Mouse (Mus musculus): Measurements from ENCODE around the gene Rreb1.

Rreb1 gene

DNA sequence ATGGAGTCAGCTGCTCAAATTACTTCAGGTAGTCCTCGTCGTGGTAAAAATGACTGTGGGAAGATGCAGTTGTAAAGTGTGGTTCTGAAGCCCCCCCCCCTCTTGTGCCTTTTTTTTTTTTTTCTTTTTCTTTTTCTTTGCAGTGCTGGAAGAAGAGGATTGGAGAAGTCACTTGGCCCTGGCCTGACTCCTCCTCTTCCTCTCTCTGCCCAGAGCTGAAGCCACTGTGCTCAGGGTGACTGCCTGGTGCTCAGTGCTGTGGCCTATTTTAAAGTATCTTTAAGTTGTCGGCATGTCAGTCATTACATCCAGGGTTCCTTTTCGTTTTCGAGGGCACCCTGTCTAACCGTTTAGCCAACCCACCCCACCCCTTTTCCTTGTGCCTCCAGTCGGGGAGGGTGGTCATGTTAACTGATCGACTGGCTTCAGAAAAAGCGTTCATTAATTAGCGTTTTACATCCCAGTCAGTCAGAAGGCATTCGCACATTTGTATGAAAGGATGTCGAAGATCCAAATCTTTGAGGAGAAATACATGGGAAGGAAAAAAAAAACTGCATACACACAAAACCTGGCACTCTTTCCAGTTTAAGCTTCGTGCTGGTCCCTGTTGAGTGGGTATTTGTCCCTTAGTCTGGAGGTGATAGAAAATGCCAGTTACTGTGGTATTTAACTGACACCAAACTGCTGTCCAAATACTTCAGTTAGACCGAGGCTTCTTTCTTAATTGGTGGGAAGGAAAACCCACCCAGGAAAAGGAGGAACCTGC lies 76.4 kb downstream of the Rreb1 start:
- no peak for DNase-seq

DNA sequence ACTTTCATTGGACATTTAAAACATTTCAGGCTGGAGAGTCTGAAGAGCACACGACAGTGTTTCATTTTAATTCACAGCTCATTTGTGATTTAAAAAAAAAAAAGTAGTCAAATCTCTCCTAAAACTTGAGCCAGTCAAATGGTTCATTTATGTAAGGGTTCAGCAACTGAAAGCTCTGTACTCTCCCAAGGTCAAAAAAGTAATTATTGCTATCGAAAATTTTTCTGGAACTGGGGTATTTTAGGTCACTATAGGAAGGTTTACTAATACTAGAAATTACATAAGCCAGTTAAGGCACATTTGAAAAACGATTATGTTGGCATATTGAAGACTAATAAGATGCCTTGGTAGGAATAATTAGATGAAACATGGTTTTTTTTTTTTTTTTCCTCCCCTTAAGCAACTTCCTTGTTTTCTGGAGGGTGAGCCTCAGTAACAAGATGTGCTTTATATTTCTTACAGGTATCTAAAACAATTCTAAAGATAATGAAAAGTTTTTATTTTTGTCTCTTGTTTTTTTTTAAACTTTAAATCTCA lies 77.1 kb downstream of the Rreb1 start:
- no peak for DNase-seq

DNA sequence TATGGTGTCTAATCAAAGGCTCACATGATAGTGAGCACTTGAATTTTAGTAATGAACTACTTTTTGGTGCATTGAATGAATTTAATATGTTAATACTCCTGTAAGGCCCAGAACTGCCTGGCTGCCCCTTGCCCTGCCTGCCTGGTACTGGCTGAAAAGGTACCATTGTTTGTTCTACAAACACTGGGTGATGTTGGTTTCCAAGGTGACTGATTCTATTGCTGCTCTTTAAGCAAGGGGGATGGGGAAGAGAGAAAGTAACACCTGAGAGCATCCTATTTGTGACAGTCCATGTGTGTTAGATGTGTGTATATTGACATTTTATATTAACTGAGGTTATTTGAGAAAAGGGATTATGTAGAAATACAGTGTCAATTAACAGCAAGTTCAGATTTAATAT lies 77.6 kb downstream of the Rreb1 start:
- no peak for DNase-seq

- DNase-seq: no peak
Measured at GRCm38 (mm10) chr13:37856537-37856936, 78.3 kb downstream of the Rreb1 start.

DNA sequence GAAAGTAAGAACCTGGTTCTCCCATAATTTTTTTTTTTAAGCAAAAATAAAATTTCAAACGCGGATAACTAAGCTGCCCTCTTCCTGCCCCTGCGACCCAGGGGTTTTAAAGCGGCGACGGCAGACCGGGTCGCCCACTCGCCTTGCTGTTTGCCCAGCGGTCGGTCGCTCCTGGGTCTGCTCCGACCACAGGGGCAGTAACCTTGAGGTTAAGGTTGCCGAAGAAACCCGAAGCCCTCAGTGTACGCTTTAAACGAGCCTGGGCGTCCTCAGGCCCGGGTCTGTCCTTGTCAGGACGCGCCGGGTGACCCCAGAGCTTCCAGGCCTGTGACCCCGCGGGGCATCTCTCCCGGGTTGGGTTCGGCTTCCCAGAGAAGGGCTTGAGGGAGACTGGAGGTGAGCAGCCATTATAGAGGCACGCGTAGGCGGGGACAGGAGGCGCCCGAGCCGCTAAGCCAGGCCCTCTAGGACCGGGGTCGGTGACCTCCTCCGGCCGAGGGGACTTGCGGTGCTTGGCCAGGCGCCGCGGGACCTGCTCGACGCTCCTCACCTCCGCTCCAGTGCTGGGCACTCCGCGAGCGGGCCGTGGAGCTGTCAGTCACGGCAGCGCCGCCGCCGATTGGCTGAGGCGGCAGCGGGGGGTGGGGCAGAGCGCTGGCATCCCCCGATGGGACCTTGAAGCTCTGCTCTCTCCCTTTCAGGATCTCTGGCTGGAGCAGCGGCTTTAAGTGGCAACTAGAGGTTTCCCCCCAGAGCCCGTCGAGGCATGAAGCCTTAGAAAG lies 79.3 kb downstream of the Rreb1 start:
- peak; percentile 84 for DNase-seq

DNA sequence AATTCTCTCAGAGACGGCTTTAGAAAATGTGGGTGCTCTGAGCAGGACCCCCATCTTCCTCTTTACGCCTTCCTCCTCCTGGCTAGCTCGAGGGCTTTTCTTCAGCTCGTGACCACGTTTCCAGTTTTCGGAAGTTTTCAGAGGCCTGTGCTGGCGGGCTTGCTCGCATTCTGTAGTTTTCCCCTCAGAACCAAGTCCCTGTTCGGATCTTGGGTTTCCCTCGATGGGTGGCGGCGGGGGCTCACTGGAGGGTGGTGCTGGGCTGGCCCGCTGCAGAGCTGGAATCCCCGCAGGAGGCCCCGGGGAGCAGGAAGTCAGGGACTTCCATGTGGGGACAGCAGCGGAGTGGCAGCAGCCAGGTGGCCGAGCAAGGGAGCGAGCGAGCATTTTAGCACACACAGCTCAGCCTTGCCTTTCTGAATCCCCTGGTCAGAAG lies 79.9 kb downstream of the Rreb1 start:
- no peak for DNase-seq

DNA sequence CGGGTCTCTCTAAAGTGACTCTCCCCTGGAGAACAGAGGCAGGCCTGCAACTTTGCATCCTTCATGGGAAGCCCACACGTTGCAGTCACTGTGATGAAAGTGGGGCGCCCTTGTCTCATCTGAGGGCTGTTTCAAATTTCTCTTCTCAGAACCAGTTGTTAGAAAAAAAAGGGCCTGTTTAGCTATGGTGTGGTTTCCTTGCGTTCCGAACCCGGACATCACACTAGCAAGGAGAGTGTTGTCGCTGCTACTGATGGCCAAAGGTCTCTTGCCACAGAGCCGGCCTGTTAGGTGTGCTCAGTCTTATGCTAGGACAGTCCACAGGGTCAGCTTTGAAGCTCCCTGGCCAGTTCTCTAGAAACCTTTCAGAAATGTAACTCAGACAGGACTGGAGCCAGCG lies 80.3 kb downstream of the Rreb1 start:
- no peak for DNase-seq

GRCm38 (mm10) chr13:37859782-37860181 lies 81.6 kb downstream of the Rreb1 start:
- DNase-seq: no peak

- DNase-seq: no peak
Measured at GRCm38 (mm10) chr13:37860204-37860603, 82.0 kb downstream of the Rreb1 start.

DNA sequence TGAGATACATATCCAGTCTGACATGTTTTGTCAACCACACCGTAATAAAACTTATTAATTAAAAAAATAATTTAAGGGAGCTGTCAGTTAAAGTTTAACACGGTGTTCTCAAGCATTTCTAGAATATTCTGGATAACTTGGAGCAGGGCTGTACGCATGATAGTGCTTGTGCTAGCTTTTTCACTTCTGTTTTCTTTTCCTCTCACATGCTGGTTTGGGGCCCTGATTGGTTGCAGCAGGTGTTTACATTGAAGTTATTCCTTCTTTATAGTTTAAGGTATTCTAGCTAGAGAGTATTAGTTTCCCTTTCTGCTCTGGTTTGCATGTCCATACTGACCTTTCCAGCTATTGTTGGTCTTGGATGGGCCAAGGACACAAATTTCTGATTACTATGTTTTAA lies 82.6 kb downstream of the Rreb1 start:
- DNase-seq: no peak

DNA sequence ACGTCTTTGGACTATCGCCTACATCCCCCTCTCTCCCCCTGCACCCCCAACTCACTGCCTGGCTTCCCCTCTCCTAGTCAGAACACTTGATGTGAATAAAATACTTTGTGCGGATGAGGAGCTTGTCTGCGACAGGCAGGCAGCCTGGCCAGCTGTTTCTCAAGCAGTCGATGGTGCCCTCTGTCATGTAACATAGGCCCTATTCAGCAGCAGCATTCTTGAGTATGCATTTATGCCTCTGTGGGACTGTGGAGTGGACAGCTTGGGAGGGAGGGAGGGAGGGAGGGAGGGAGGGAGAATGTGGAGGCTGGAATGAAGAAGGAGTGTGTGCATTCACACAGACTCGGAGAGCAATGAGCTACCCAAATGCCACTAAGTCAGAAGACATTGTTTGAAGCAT lies 84.3 kb downstream of the Rreb1 start:
- no peak for DNase-seq

DNA sequence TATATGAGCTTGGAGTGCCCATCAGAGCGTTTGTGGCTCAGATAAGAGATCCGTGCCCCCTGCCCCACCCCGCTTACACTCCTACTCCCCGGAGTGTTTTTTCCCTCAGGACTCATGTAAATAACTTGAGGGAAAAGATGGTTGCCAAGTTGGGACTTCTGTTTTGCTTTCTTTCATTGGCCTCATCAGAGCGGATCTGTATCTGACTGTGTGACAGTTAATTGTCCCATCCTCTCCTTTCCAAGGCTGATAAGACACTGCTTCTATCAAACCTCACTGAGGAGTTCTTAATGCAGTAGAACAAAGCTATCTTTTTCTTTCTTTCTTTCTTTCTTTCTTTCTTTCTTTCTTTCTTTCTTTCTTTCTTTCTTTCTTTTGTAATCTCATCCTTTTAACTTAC lies 85.4 kb downstream of the Rreb1 start:
- DNase-seq: no peak

GRCm38 (mm10) chr13:37864697-37865096 lies 86.5 kb downstream of the Rreb1 start:
- DNase-seq: no peak

- no peak for DNase-seq
Measured at GRCm38 (mm10) chr13:37866296-37866695, 88.1 kb downstream of the Rreb1 start.

- DNase-seq: no peak
Measured at GRCm38 (mm10) chr13:37866846-37867245, 88.6 kb downstream of the Rreb1 start.

DNA sequence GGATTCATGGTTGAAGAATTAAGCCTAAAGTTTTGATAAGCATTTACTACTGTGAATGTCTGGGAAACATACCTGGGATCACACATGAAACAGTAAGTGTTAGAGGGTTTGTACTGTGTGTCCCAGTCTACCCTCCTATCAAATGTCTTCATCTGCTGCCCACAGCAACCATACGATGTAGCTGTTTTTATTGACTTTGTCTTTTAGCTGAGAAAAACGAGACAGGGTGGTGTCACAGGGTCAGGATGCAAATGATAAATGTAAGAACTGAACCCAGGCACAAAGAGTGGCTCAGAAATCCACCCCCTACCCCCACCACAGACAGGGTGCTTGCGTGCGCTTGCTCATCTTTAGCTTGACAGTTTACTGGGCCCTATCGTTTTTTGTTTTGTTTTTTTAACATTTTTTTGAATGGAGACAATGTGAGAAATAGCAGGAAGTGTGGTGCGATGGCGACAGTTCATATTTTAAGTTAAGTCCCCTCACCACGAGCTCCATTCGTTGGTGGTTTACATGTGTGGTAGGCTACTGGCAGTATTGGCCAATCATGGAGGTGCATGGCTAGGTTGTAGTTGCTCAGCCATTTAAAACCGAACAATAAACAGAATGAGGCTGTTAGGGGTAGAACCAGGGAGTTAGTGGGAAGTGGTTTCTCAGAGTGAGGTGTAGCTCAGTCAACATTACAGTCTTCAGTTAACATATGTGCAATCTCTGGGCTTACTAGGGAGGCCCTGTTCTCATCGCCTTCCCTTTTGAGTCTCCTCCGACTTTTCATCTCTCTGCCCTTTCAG lies 92.1 kb downstream of the Rreb1 start:
- DNase-seq: no peak

DNA sequence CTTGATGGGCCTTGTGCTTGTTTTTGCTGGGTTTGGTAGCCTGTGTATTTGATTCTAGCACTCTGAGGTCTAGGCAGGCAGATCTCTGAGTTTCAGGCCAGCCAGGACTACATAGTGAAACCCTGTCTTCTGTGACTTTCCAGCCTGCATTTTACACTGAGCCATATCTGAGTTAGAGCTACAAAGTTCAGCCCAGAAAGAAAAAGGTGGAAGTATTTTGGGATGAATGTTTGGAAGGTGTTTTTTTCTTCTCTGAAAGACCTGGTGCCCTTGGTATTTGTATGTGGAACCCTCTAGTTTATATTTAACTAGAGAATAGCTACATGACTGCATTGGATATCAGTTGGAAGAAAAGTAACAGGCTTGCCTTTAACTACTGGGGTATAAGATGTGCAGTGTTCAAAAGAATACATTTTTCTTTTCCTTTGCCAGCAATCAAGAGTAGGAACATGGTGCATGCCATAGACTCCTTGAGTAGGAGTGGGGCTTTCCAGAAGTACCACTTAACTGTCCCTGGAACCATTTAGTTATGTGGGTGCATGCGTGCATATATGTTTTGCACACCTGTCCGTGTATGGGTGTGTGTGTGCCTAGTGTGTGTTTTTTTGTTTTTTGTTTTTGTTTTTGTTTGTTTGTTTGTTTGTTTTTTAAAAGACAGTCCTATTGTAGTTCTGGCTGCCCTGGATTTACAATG lies 94.1 kb downstream of the Rreb1 start:
- no peak for DNase-seq

DNA sequence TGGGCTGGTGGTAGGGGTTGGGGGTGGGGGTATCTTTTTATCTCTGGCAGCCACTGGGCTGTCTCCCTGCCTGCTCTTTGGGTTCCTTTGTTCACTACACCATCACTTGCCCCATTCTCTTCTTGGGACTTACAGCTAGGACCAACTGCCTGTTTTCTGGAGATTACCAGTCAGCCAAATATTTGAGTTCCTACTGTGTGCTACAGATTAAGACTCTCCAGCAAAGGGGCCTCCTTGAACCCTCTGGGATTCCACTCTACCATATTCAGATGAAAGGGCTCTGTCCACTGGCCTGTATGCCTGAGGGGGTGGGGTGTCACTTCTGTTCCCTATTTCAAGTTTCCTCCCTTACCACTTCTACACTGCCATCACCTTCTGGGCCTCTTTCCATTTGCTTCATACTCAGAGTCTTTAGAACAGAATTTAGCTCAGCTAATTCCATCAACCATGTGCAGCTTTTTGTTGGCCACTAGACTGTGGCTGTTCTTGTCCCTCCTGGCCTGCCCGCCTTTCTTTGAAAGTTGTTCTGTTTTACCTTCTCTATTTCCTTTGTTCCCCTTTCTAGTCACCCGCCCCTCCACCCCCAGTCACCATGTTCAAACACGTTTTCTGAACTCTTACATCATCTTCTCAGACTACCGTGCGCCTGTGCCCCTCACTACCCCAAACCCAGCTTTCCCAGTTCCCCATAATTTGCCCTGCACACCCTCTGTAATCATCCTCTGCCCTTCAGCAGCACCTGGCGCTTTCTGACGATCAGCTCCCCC lies 95.1 kb downstream of the Rreb1 start:
- DNase-seq: no peak

DNA sequence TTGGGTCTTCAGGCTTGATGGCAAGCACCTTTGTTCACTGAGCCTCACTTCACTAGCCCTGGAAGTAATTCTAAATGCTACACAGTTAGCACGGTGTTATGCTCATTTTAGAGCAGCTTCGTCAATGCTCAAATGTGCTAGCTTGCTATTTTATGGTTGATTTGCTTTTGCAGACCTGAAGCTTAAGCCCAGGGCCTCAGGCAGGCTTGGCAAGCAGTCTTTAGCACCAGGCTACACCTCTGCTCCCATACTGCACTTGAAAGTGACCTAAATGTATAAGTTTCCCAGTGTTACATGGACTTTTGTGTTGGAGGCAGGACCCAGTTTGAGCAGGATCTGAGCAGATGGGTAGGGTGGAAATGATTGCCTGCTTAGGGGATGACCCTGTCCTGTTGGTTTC lies 97.7 kb downstream of the Rreb1 start:
- DNase-seq: no peak

DNA sequence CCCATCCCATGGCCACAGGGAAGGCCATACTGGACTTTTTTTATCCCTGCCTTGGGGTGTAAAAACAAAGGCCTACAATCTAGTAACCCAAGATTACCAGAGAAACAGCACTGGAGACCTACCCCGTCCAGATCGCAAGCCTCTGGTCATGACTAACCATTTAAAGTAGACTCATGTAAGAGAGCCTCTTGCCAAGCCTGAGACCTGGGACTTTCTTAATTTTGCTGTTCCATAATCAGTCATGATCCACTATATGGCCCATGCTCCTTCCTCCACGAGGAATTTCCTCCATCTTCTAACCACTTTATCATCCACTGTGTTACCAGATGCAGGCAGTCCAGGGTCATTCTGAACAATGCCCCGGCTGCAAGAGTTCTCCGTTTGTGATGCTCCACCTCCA lies 98.2 kb downstream of the Rreb1 start:
- DNase-seq: no peak

DNA sequence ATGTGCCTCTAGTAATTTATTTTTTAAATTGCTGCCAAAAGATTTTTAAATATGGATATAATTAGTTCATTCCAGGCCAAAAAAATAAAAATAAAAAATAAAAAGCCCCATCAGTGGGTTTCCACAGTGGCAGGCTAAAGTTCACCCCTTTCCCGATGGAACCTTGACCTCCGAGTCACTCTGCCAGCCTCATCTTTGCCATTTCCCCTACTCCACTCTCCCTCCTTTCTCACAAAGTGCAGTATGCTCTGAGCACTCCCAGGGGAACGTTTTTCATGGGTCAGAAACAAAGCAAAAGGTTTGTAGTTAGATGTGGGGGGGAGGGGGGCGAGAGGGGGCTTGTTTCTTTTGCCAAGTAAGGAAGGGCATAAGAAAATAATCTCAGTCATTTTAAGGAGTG lies 98.6 kb downstream of the Rreb1 start:
- no peak for DNase-seq

- no peak for DNase-seq
Measured at GRCm38 (mm10) chr13:37877241-37877640, 99.0 kb downstream of the Rreb1 start.
